Mouse (Mus musculus): ENCODE results near the gene Galntl6.

DNA sequence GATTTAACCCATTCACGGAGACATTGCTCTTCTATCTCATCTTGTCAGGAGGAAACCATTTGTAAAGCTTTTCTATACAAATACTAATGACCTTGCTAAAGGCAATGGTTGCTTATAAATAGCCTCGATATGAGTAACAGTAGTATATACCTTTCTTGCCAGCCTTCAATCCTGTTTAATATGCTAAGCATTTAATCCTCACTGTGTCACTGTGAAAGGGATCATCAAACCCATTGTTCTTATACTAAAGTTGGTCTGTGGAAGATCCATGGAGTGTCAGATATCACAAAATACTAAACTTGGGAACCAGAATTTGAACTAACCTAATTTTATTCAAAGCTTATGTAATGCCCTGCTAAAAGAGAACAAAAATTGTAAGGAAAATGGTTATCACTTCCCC is 8.0 kb downstream of the Galntl6 start:
- TF ChIP-seq POLR2A (IDR thresholded peaks at IDR 0.05; ENCODE audit: borderline replicate concordance, control insufficient read depth, low read depth, low read length) (no peak), CTCF (IDR thresholded peaks at IDR 0.05; ENCODE audit: control insufficient read depth, insufficient read depth, low read length) (no peak)
